Mouse (Mus musculus) small intestine, adult 2 months (tissue): Measurements from ENCODE around the gene Mark1.

Source experiments
- CTCF ChIP-seq: fragments of 200-500 bp; IDR thresholded peaks from 2 replicates; pipeline ENCODE4 v1.5.1; 2012; ENCODE audit warnings: low read depth, mild to moderate bottlenecking, control low read depth, inconsistent platforms, low read length, moderate library complexity, mixed read lengths; ENCODE audit not compliant: insufficient replicate concordance, insufficient read length; ENCODE audit errors: extremely low read depth
- POLR2A ChIP-seq: fragments of 200-500 bp; IDR thresholded peaks from 2 replicates; pipeline ENCODE4 v1.6.1; 2012; ENCODE audit warnings: low read depth, mild to moderate bottlenecking, control low read depth, inconsistent platforms, low read length, moderate library complexity

GRCm38 (mm10) chr1:184905371-184905770 is 94.0 kb downstream of the Mark1 start:
- TF ChIP-seq CTCF (no peak), POLR2A (no peak)
